Mouse (Mus musculus): ENCODE data around the gene Spag6l.
"Not testable (repeated sequence)": the region's sequence is repeated elsewhere in the genome, so short reads cannot be mapped to it uniquely, and the experiment has no call there.

The Spag6l gene

DNA sequence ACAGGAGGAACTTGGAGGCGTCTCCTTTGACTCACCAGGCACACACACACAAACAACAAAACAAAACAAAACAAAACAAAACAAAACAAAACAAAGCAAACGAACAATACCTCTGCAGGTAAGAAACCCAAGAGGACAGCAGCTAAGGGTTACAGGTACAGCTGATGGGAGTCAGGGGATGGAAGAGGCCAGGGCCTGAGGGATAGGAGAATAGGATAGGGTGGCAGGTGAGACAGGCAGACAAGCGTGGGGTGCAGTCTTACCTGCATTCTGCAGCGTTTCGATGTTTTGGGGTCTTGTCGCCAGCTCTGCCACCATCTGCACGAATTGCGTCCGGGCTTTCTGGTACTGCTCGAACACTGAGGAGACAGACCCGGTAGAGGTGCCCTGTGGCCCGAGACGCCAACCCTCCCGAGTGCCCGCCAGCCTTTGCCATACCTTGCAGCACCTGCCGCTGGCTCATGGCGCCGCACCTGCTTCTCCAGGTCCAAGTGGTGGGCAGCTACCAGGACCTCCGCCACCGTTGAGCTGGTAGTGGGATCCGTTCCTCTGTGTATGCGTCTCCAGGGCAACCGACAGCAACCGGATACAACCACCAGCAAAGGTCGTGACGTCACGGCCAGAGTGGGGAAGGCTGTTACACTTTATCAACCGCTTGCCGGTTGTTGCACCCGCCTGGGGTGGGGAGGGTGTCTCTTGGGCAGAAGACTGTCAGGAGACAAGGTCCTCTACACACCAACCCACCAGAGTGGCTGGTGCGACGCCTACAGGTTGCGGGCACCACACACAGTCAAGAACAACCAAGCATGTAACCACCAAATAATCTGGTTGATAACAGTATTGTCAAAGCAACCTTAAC is at the start of gene Spag6l:
Gene Spag6l, minus strand, starts transcription at position 700 of the 859 bp plus-strand sequence.
- in situ Hi-C loops (cut with MboI; ENCODE audit: low sequenced_read_pairs) = no loop called here

DNA sequence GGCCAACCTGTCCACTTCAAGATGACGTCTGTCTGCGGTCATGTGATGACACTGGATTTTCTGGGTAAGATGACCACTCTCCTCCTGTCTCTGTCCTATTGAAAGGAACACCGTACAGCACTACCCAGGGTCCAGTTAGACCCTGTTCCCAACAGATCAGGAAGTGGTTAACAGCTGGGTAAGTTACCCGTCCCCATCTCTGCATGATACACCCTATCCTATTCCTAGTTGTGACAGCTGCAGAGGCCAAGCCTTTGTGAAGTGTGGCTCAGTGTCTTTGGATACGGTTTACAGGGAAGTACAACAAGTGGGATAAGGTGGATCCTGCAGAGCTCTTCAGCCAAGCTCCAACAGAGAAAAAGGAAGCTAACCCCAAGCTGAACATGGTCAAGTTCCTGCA is 49.8 kb upstream of the Spag6l start:
- in situ Hi-C loops (cut with MboI; ENCODE audit: low sequenced_read_pairs) = no loop called here

DNA sequence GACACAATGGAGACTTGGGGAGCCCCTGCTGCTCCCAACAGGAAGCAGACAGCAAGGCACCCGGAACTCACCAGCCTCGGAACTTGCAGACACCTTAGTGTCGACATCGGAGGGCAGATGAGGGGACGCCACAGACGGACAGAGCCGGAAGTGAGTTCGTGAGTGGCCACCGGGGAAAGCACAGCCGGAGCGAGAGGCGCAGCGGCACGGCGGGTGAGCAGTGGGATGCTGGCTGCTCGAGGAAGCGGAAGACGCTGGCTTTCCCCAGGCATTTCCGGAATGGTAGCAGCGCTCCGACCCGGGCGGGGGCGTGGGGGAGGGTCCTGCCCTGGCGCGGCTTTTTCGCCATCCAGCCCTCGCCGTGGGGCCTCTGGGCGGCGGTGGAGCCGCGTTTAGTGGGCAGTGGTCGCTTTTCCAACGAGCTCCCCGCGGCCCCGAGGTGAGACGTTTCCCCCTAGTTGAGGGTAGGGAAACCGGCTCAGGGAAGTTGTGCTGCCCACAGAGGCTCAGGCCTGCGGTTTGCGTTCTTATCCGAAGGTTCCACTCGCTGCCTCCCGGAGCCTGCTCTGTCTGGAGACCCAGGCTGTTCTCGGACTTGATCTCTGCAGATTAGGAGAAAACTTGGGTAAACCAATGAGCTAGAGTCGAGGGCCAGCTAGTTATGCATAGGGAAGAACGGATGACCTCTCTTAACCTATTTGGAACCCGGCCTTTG is 41.5 kb upstream of the Spag6l start, which contains the start of the genes Top3b and Vpreb1:
Gene Top3b, plus strand, starts transcription at position 120 of the 715 bp plus-strand sequence.
Gene Vpreb1, minus strand, starts transcription at position 227 of the 715 bp plus-strand sequence.
- in situ Hi-C loops (cut with MboI; ENCODE audit: low sequenced_read_pairs) = no loop called here

DNA sequence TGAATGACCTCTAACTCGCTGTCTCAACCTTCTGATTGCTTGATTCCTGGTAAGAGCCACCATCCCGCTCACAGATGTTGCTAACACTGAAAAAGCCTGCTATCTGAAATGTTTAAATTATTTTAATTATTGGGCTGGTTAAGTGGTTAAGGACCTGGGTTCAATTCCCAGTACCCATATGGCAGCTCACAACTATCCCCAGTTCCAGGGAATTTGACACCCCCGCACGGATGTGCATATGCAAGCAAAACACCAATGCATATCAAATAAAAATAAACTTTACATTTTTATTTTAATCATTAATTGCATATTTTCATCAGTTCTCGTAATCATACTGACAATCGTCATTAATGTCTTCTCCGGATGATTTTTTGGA is 41.0 kb upstream of the Spag6l start:
- in situ Hi-C loops (cut with MboI; ENCODE audit: low sequenced_read_pairs) = no loop called here

DNA sequence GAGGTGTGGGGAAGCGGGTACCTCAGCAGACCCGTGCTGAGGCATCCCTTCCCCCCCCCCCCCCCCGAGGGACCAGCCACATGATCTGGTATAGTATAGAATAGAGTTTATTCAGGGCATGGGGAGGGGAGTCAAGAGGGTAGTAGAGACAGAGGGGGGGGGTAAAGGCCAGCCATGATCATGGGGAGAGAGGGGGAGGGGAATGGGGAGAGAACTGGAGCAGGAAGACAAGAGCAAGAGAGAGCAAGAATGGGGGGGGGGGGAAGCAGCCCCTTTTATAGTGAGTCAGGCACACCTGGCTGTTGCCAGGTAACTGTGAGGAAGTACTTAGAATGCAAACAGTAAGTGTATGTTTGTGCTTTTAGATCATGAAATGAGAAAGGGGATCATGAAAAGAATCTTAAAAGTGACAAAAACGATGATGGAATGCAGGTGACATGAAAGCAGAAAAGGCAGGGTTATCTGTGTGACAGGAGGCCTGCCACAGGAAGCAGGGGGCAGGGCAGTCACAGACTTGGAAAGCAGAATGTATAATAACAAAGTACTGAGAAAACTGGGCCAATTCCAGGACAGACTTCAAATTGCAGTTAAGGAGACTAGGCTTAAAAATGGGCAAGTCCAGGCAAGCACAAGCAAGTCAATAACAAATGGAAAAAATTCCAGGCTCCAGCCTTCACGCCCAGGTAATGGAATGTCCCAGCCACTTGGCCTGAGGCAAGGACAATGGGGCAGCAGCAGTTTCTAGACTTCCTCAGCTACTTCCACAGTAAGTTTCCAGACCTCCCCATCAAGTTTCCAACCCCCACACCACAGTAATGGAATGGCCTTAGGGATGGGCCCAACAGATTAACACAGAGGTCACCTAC is 36.7 kb upstream of the Spag6l start:
- in situ Hi-C loops (cut with MboI; ENCODE audit: low sequenced_read_pairs) = no loop called here

DNA sequence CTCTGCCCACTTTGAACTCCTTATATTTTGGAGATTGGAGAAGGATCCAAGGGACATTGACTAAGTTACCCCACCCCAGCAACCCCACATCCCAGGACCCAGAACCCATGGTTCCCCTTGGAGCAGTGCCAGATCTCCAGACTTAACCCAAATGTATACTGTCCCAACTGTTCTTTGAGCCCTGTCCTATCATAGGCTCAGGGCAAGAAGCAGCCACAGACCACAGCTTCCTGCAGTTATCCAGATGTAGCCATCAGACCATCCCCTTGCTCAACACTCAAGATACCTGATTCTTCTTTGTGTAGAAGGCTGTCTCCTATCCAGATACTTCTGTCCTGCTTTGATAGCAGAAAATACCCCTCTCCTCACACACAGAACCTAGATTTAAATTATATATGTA is 36.0 kb upstream of the Spag6l start:
- in situ Hi-C loops (cut with MboI; ENCODE audit: low sequenced_read_pairs) = no loop called here

DNA sequence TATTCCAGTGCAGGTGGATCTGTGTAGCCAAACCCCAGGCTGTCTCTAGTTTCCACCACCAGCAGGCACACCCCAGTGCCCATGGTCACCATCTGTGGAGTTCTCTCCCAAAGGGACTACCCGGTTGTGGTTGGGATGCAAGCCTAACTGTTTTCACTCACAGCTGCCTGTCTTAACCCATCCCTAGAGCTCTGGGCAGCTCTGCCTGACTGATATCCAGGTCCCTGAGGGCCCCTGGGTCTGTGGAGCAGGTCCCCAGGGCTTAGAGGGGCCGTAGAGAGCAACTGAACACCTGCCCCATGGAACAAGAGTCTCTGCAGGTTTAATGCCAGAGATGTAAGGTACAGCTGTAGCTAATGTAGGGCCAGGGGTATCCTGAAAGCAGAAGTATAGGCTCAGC is 34.7 kb upstream of the Spag6l start, which contains the start of gene Igll1:
Gene Igll1, minus strand, starts transcription at position 8 of the 400 bp plus-strand sequence.
- in situ Hi-C loops (cut with MboI; ENCODE audit: low sequenced_read_pairs) = no loop called here

DNA sequence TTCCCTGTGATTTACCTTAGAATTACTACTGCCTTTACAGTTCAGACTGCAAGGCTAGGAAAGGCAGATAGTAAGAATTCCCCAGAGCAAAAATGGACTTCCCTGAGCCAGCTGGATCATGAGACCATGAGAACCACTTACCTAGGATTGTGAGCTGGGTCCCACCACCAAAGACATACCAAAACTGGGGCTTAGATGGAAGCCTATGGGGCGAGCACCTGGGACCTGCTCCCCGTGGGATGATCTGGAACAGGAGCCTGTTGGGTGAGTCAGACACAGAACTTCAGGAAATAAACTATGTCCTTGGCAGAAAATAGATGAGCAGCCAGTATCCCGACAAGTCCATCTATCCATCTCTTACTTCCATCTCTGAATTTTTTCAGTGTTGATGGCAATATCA is 33.0 kb upstream of the Spag6l start:
- in situ Hi-C loops (cut with MboI; ENCODE audit: low sequenced_read_pairs) = no loop called here

DNA sequence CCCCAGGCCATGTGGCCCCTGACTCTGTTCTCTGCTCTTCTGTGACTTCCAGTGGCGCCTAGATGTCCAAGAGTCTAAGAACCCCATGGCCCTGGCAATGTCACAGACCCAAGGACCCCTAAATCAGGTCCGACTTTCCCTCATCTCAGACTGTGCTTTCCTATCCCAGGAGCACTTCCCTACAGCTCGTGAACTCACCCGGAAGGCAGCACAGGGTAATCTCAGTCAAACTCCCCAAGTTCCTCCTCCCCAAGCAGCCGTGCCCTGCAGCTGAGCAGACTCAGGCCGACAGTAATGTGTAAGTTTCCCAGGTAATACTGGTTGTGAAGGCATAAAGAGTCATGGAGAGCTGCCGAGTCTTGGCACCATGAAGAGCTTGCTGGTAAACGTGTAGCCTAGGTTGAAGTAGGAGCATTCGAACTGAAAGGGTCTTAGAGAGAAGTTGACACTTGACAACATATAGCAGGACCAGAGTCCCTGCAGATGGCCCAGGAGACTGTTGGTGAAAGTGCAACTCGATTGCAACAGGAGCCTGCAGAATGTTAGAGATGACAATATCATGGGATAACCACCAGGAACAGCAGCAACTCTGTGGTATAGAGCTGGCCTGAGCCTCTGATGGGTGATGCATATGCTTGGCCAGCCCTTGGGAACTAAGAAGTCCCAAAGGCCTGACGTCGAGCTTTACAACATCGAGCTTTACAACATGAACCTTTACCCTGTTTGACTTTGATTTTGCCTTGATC is 27.6 kb upstream of the Spag6l start:
- in situ Hi-C loops (cut with MboI; ENCODE audit: low sequenced_read_pairs) = no loop called here

DNA sequence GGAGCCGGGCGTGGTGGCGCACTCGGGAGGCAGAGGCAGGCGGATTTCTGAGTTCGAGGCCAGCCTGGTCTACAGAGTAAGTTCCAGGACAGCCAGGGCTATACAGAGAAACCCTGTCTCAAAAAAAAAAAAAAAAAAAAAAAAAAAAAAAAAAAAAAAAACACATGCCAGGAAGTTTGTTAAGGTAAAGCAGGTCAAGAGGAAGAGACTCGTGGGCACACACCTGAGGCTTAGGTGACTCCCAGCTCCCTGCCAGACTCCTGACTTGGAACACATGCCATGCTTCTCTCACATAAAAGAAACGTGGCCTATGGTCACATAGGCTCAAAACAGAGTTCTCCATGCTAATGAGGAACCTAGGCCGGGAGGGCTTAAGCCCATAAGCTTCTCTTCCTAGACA is 26.8 kb upstream of the Spag6l start:
- in situ Hi-C loops (cut with MboI; ENCODE audit: low sequenced_read_pairs) = not testable (repeated sequence)

DNA sequence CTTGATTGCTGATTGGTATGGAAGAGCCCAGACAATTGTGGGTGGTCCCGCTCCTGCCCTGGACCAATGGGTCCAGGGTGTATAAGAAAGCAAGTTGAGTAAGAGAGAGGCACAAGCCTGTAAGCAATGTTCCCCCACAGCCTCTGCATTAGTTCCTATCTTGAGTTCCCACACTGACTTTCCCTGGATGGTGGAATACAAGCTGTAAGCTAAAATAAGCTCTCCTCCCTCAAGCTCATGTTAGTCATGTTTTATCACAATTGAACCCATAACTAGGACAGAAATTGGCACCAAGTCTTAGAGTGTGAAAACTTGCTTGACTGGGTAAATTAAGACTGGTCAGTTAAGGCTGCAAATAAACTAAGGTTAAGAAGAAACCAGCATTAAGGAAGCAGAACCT is 26.3 kb upstream of the Spag6l start:
- in situ Hi-C loops (cut with MboI; ENCODE audit: low sequenced_read_pairs) = no loop called here

DNA sequence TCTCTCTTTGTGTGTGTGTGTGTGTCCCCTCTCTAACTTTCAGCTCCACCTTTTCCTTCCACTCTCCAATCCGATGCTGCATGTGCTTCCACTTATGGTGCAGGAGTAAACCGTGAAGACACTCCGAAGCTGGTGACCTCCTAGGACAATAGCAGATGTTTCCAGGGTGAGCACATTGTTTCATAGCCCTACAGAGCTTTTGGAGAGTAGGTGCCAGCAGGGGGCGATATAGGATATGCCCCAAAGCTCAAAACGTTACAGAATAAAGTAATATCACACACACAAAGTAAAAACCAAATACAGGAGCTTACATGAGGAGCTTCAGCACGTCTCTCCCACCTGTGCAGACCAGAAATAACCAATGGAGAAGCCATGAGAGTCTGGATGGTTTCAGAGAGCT is 25.6 kb upstream of the Spag6l start:
- in situ Hi-C loops (cut with MboI; ENCODE audit: low sequenced_read_pairs) = no loop called here

DNA sequence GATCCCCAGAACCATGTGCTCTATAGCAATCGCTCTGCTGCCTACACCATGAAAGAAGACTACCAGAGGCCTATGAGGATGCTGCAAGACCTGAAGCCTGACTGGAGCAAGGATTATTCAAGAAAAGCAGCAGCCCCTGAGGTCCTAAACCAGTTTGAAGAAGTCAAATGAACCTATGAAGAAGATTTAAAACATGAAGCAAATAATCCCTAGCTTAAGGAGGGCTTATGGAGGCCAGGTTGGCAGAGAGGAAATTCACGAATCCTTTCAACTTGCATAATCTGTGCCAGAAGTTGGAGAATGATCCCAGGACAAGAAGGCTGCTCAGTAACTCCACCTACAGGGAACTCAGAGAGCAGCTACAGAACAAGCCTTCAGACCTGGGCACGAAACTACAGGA is 23.2 kb upstream of the Spag6l start:
- in situ Hi-C loops (cut with MboI; ENCODE audit: low sequenced_read_pairs) = no loop called here

DNA sequence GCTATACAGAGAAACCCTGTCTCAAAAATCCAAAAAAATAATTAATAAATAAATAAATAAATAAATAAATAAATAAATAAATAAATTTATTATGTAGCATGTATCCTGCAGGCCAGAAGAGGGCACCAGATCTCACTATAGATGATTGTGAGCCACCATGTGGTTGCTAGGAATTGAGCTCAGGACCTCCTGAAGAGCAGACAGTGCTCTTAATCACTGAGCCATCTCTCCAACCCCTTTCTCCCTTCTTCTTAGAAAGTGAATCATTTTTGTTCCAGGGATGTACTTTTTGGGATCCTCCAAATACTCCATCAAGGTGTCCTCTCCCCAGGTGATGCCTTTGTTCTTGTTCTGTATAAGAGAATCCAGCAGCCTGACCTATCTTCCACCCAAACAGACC is 19.9 kb upstream of the Spag6l start:
- in situ Hi-C loops (cut with MboI; ENCODE audit: low sequenced_read_pairs) = no loop called here

DNA sequence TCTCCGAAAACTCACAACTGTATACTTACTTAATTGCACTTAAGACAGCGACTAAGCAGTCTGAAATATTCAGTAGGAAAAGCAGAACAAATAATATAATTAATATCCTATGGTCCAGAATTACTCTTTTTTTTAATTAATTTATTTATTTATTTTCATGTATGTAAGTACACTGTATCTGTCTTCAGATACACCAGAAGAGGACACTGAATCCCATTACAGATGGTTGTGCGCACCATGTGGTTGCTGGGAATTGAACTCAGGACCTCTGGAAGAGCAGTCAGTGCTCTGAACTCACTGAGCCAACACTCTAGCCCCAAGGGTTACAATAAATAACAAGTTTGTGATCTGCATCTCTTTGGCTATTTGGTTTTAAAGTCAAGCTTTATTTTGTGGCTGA is 415 bp upstream of the Spag6l start:
- in situ Hi-C loops (cut with MboI; ENCODE audit: low sequenced_read_pairs) = no loop called here

DNA sequence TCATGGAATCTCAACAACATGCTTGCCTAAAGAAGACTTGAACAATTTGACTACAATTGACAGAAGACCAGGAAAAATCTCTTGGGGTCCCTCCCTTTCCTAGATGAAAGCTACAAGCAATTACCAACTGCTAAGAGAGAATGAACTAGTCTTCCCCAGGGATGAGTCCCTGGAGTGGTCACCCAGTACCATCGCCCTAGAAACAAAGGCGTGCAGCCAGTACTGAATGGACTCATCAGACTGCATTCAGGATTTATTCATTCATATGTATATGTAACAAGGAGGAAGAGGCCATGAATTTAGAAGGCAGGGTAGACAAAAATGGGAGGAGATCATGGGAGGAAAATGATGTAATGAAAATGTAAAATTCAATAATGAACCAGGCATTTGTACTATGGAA is 3.0 kb downstream of the Spag6l start:
- in situ Hi-C loops (cut with MboI; ENCODE audit: low sequenced_read_pairs) = no loop called here

DNA sequence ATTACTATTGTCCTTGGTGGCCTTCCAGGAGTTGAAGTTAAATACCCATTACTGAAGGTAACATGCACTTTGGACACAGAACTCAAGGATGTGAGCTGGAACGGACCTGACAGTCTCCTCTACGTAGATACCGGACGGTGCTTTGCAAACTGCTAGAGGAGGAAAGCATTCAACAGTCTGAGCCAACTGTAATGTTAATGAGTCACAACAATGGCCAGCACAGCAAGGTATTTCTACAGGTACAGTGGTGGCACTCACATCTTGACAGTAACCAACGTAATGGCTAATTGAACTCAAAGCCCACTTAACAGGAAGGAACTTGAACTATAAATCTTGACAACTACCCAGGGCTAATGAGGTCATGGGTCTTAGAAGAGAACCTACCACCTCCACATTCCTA is 3.8 kb downstream of the Spag6l start:
- in situ Hi-C loops (cut with MboI; ENCODE audit: low sequenced_read_pairs) = no loop called here

DNA sequence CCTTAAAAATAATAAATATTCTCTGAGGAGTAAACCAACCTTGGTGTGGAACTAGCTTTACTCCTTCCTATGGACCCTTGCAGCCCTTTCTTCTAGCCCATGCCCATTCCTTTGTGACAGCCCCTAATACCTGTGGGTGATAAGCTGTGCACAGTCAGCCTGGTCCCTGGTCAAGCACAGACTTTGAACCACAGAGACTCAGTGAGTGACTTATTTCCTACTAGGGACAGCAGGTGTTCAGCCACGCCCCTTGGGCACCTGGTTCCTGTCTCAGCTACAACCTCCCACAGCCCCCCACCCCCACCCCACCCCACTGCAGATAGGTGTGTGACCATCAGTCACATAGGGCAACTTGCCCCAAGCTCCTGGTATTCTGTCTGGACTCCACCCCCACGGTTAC is 22.9 kb downstream of the Spag6l start:
- in situ Hi-C loops (cut with MboI; ENCODE audit: low sequenced_read_pairs) = no loop called here

Data from CH12F3 (cell line).